Mouse (Mus musculus): ENCODE measurements around the gene Znfx1. TPM values are rescaled to one million over a fixed set of nuclear protein-coding genes. Genes with fewer than 3 reads are reported as not detected.

Znfx1 gene
- 10 to 100 TPM; 37.4 to 39.3 TPM for total RNA-seq (2021)
- 21.9 and 29.1 TPM in 2 replicates for polyA plus RNA-seq (2012; rRNA removed)
- long read RNA-seq, full-length matches to known transcripts = 3 of 11 reads
- long read RNA-seq, partial matches to known transcripts = 3 of 11 reads
- long read RNA-seq, other reads (novel, unspliced or antisense) = 5 of 11 reads

DNA sequence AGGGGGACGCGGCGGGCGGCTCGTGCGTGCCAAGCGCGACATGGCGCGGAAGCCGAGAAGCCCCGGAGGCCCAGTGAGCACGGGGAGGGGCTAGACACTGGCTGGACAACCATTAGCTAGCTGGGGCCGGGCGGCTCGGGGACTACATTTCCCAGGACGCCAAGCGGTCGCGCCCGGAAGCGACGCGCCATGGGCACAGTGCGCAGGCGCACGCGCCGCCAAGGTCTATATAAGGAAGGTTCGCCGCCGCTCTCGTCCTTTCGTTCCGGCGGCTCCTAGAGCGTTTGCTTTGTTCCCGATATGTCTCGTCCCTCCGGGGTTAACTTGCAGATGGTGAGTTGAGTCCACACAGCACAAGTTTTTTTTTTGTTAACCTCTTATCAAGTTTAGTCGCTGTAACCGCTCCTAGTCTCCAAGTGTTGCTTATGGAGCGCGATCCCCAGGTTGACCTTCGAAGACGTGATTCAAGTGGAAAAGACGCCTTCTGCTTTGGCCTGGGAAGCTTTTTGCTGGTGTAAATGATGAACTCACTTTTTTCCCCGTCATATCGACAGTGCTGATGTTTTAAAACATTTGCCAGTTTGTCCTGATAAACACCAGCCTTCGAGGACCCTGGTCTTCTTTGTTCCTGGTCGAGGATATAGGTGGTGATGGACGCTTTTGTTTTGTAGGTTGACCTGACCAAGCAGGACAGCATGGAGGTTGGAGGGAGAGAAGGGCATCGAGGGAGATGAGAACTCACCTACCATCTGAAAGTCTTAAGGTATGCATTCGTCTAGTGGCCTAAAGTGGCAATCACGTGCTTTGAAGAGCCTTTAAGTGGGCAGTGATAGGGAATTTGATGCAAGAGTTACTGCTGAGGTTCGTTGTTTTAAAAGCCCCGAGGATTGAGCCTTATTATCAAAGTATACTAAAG is at the start of gene Znfx1:
Gene Znfx1, minus strand, starts transcription at position 51 of the 916 bp plus-strand sequence.
- under 1% methylated on average over 57 of the region's 57 CpGs for WGBS
- Histone ChIP-seq H3K4me1 (ENCODE audit: control insufficient read depth, insufficient read depth, low read length) (peaks cover 14% of the 10 kb centered on the region), H3K4me3 (peak within 1 kb of the TSS; percentile 98), H3K27ac (peak within 1 kb of the TSS; percentile 98), H3K36me3 (ENCODE audit: control insufficient read depth, insufficient read depth, low read length) (peaks cover 18% of the 10 kb centered on the region), H3K9ac (ENCODE audit: low read depth, low read length) (peak within 1 kb of the TSS; percentile 100), H3K27me3 (ENCODE audit: control insufficient read depth, insufficient read depth, low read length) (no peaks in the 10 kb centered on the region), H3K79me2 (replicated peaks; ENCODE audit: control insufficient read depth, insufficient read depth, low read length) (peaks cover 8% of the 10 kb centered on the region)
- intact Hi-C loops (cut with DNase I) = loop anchor here (5.0 kb wide), 3 partner anchors 66 to 359 kb away; partner anchors contain the start of genes B4galt5, Slc9a8 and Stau1
- TF ChIP-seq EP300 (IDR thresholded peaks at IDR 0.05; ENCODE audit: insufficient read depth, low read depth, low read length) (peak; percentile 97), CTCF (IDR thresholded peaks at IDR 0.05) (peak; percentile 25), POLR2A (IDR thresholded peaks at IDR 0.05; ENCODE audit: insufficient read depth, low read depth, low read length) (peak; percentile 100)
- peak; percentile 98 for DNase-seq

DNA sequence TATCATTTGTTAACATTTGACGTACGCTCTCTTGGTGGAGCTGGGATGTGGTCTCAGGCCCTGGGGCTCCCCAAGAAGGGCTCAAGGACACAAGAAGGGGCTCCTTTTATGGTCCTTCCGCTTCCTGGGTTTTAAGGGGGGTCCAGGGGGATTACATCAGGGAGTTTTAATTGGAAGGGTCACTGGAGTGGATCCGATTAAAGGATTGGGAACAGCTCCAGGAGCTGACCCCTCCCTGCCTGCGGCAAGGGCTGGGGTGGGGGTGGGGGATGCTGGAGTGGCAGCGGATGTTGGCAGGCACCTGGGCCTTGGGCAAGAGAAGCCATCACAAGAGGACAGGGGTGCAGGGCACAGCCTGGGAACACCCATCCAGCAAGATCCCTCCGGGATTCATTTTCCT is 49.4 kb upstream of the Znfx1 start:
- Histone ChIP-seq H3K36me3 (ENCODE audit: control insufficient read depth, insufficient read depth, low read length) (no peaks in the 10 kb centered on the region), H3K79me2 (replicated peaks; ENCODE audit: control insufficient read depth, insufficient read depth, low read length) (no peaks in the 10 kb centered on the region), H3K4me1 (ENCODE audit: control insufficient read depth, insufficient read depth, low read length) (peaks cover 7% of the 10 kb centered on the region), H3K4me3 (no peak overlapping the region), H3K9ac (ENCODE audit: low read depth, low read length) (no peak overlapping the region), H3K27me3 (ENCODE audit: control insufficient read depth, insufficient read depth, low read length) (no peaks in the 10 kb centered on the region), H3K27ac (no peak overlapping the region)
- intact Hi-C loops (cut with DNase I) = loop anchor here (1.0 kb wide), 3 partner anchors 40 to 107 kb away; no protein-coding TSS in a partner anchor
- TF ChIP-seq EP300 (IDR thresholded peaks at IDR 0.05; ENCODE audit: insufficient read depth, low read depth, low read length) (no peak), CTCF (IDR thresholded peaks at IDR 0.05) (no peak), POLR2A (IDR thresholded peaks at IDR 0.05; ENCODE audit: insufficient read depth, low read depth, low read length) (no peak)
- DNase-seq = no peak
- WGBS = 55% methylated on average over 7 of the region's 7 CpGs

DNA sequence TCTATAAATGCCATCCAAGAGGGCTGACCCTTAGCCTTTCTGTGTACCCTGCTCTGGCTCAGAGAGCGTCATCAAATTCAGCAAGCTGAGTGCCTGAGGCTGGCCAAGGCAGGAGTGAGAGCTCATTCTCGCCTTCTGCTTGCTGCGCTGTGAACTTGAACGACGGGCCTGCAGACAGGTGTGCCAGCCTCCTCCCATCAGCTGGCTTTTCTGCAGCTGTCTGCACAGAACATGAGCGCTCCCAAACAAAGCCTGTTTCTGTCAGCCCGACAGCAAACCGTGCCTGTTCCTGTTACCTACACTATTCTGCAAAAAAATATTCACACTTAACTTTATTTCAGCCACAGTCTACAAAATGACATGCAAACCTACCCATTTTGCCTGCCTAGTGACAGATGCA is 46.7 kb upstream of the Znfx1 start:
- Histone ChIP-seq H3K27ac (no peak overlapping the region), H3K36me3 (ENCODE audit: control insufficient read depth, insufficient read depth, low read length) (no peaks in the 10 kb centered on the region), H3K79me2 (replicated peaks; ENCODE audit: control insufficient read depth, insufficient read depth, low read length) (no peaks in the 10 kb centered on the region), H3K4me1 (ENCODE audit: control insufficient read depth, insufficient read depth, low read length) (no peaks in the 10 kb centered on the region), H3K27me3 (ENCODE audit: control insufficient read depth, insufficient read depth, low read length) (no peaks in the 10 kb centered on the region), H3K9ac (ENCODE audit: low read depth, low read length) (no peak overlapping the region), H3K4me3 (no peak overlapping the region)
- no peak for DNase-seq
- TF ChIP-seq POLR2A (IDR thresholded peaks at IDR 0.05; ENCODE audit: insufficient read depth, low read depth, low read length) = no peak
- TF ChIP-seq EP300 (IDR thresholded peaks at IDR 0.05; ENCODE audit: insufficient read depth, low read depth, low read length) = no peak
- no peak for TF ChIP-seq CTCF (IDR thresholded peaks at IDR 0.05)
- 90% methylated on average over 8 of the region's 8 CpGs for WGBS
- intact Hi-C loops (cut with DNase I) = no loop called here

DNA sequence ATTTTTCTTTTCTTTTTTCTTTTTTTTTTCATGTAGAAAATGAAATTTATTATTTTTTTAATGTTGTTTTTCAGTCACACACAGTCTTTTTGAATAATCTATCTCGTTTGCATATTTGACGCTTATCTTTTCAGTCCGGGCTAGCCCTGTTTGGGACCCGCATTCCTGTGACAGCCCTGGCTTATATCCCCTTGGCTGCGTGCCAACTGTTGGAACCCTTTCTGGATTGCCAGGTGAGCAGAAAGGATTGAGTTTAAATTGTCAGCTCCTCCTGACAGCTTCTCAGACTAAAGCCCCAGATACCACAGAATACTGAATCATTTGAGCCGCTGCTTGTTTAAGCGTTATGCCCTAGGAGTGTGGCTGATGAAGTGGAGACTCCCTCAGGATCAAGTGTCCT is 40.7 kb upstream of the Znfx1 start:
- no peak for DNase-seq
- TF ChIP-seq EP300 (IDR thresholded peaks at IDR 0.05; ENCODE audit: insufficient read depth, low read depth, low read length) (no peak), CTCF (IDR thresholded peaks at IDR 0.05) (no peak), POLR2A (IDR thresholded peaks at IDR 0.05; ENCODE audit: insufficient read depth, low read depth, low read length) (no peak)
- H3K27ac ChIP-seq = no peak overlapping the region
- 0 out of 2 replicates have a peak, but pooled peaks cover 1% of the 10 kb centered on the region for H3K4me1 ChIP-seq (ENCODE audit: control insufficient read depth, insufficient read depth, low read length)
- H3K36me3 ChIP-seq (ENCODE audit: control insufficient read depth, insufficient read depth, low read length) = no peaks in the 10 kb centered on the region
- intact Hi-C loops (cut with DNase I) = no loop called here
- H3K4me3 ChIP-seq = no peak overlapping the region
- no peaks in the 10 kb centered on the region for H3K79me2 ChIP-seq (replicated peaks; ENCODE audit: control insufficient read depth, insufficient read depth, low read length)
- H3K9ac ChIP-seq (ENCODE audit: low read depth, low read length) = no peak overlapping the region
- WGBS = 52% methylated on average over 7 of the region's 7 CpGs
- H3K27me3 ChIP-seq (ENCODE audit: control insufficient read depth, insufficient read depth, low read length) = no peaks in the 10 kb centered on the region

DNA sequence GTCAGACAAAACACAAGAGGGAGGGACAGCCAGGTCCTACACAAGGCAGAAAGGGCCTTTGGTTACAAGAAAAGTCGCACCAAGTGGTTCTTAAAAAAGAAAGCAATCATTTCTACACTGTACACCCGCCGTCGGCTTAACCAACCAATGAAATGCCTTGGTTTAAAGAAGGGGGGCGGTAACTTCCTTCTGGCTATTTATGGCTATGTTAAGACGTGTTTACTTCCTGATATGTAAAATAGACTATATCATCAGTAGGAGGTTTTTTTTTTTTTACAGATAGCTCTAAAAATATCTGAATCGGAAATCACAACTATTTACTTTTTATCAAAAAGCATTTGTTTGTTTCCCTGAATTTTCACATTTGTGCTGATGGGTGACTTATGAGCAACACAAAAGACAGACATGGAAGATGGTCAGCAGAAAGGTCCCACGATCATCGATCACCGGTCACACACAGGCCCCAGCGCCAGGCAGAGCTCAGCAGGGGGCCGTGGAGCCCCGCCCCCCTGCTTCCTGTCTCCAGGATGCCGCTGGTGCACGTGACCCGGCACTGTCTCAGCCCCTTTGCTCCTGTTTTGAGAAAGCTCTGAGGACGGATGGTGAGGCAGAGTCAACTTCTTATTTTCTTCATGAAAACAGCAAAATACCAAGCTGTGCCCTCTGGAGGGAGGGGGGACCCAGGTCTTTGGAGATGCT is 39.1 kb upstream of the Znfx1 start:
- Histone ChIP-seq H3K4me1 (ENCODE audit: control insufficient read depth, insufficient read depth, low read length) (0 out of 2 replicates have a peak, but pooled peaks cover 1% of the 10 kb centered on the region), H3K79me2 (replicated peaks; ENCODE audit: control insufficient read depth, insufficient read depth, low read length) (no peaks in the 10 kb centered on the region), H3K27me3 (ENCODE audit: control insufficient read depth, insufficient read depth, low read length) (no peaks in the 10 kb centered on the region), H3K4me3 (0 out of 2 replicates have a peak overlapping the region, but pooled peaks have one; percentile 12), H3K27ac (no peak overlapping the region), H3K9ac (ENCODE audit: low read depth, low read length) (no peak overlapping the region), H3K36me3 (ENCODE audit: control insufficient read depth, insufficient read depth, low read length) (no peaks in the 10 kb centered on the region)
- DNase-seq = peak in 1 of 2 experiments; percentile 73
- WGBS = 44% methylated on average over 17 of the region's 17 CpGs
- intact Hi-C loops (cut with DNase I) = no loop called here
- TF ChIP-seq CTCF (IDR thresholded peaks at IDR 0.05) (no peak), EP300 (IDR thresholded peaks at IDR 0.05; ENCODE audit: insufficient read depth, low read depth, low read length) (no peak), POLR2A (IDR thresholded peaks at IDR 0.05; ENCODE audit: insufficient read depth, low read depth, low read length) (no peak)

Data from heart, adult 2 months (tissue).